Mouse (Mus musculus) megakaryocyte, embryonic 14.5 days (primary cell): Measurements from ENCODE around the gene Smurf1.

Experiments
- FLI1 ChIP-seq: IDR thresholded peaks from 2 replicates; pipeline ENCODE4 v1.6.1; 2012; ENCODE audit warnings: low read length, inconsistent platforms, mixed read lengths
- GATA1 ChIP-seq: IDR thresholded peaks from 3 replicates; pipeline ENCODE4 v1.6.1; 2012; ENCODE audit warnings: mixed read lengths, low read length, inconsistent platforms, borderline replicate concordance

DNA sequence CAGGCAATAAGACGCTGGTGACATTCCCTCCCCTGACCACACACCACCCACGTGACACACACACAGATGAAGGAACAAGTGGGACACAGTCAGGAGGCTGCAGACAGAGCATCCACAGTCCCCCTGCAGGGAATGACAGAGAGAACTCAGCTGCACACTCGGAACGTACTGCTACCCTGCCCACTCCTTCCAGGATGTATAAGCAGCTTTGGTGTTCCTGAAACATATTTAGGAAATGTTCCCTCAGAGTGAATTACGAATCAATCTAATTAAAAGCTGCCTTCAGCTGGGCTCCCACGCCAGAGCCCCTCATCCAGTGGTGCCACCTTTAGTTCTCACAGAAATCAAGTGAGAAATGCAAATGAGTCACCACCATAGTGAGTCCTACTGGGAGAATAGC is 42.3 kb downstream of the Smurf1 start:
- TF ChIP-seq GATA1 (no peak), FLI1 (no peak)
